Mouse (Mus musculus) embryonic facial prominence, embryonic 13.5 days (tissue): Measurements from ENCODE around the gene Polr3b. TPM values are rescaled to one million over a fixed set of nuclear protein-coding genes. Genes with fewer than 3 reads are reported as not detected.

ENCODE experiments used
- ATAC-seq: fragments of 200-750 bp; cut with Nextera tagmentation; 2 replicates; pipeline ENCODE4 v1.8.0; 2017; ENCODE audit warnings: low read depth; ENCODE audit not compliant: insufficient number of reproducible peaks, insufficient read depth, low FRiP score, low TSS enrichment
- H3K27ac ChIP-seq: fragments of 300-500 bp; sonication (generic); 2 replicates; pipeline ENCODE4 v1.5.1; 2015; ENCODE audit warnings: moderate library complexity, mild to moderate bottlenecking, inconsistent platforms
- H3K27me3 ChIP-seq: fragments of 300-500 bp; sonication (generic); 2 replicates; pipeline ENCODE4 v1.6.1; 2015; ENCODE audit warnings: mild to moderate bottlenecking, inconsistent platforms
- H3K36me3 ChIP-seq: fragments of 300-500 bp; sonication (generic); 2 replicates; pipeline ENCODE4 v1.6.1; 2015; ENCODE audit warnings: mild to moderate bottlenecking, inconsistent platforms
- H3K4me1 ChIP-seq: fragments of 300-500 bp; sonication (generic); 2 replicates; pipeline ENCODE4 v1.6.1; 2015; ENCODE audit warnings: inconsistent platforms
- H3K4me2 ChIP-seq: fragments of 300-500 bp; sonication (generic); 2 replicates; pipeline ENCODE4 v1.6.1; 2015; ENCODE audit warnings: moderate library complexity, mild to moderate bottlenecking, inconsistent platforms
- H3K4me3 ChIP-seq: fragments of 300-500 bp; sonication (generic); 2 replicates; pipeline ENCODE4 v1.5.1; 2015; ENCODE audit warnings: mild to moderate bottlenecking, inconsistent platforms
- H3K9ac ChIP-seq: fragments of 300-500 bp; sonication (generic); 2 replicates; pipeline ENCODE4 v1.6.1; 2015; ENCODE audit warnings: mild to moderate bottlenecking, inconsistent platforms
- H3K9me3 ChIP-seq: fragments of 300-500 bp; sonication (generic); 2 replicates; pipeline ENCODE4 v1.6.1; 2016; ENCODE audit warnings: inconsistent platforms
- WGBS: fragments of 180-500 bp; shearing (Covaris S2); methylation state at CpG from one replicate; pipeline ENCODE4 v1.1.7; 2015; ENCODE audit warnings: mixed read lengths; 5-methylcytosine and 5-hydroxymethylcytosine counted together
- polyA plus RNA-seq: library from polyadenylated mRNA; unstranded; fragments of >200 nt; fragmentation: Nextera tagmentation; extraction: Ambion mirVana; gene quantifications from 2 replicates; pipeline ENCODE4 v1.2.1, GENCODE M21; 2015

The Polr3b gene
- polyA plus RNA-seq, 1 experiment from 2014 or later = 14.5 TPM

- H3K27ac ChIP-seq = no peak overlapping the region
- H3K4me1 ChIP-seq = peaks cover 48% of the 10 kb centered on the region
- H3K9ac ChIP-seq = 0 out of 2 replicates have a peak overlapping the region, but pooled peaks have one; percentile 22
Observed at GRCm38 (mm10) chr10:84756435-84757095, 134.5 kb downstream of the Polr3b start.

GRCm38 (mm10) chr10:84757426-84758199, 135.5 kb downstream of the Polr3b start:
- Histone ChIP-seq H3K4me3 (0 out of 2 replicates have a peak overlapping the region, but pooled peaks have one; percentile 44), H3K4me1 (peaks cover 48% of the 10 kb centered on the region)

More at GRCm38 (mm10) chr10:84756435-84757095, 134.5 kb downstream of the Polr3b start:
- Histone ChIP-seq H3K27me3 (peaks cover 99% of the 10 kb centered on the region), H3K4me3 (peak overlapping the region; percentile 44), H3K9me3 (no peaks in the 10 kb centered on the region), H3K4me2 (peak overlapping the region; percentile 72), H3K36me3 (no peaks in the 10 kb centered on the region)
- under 1% methylated on average over 42 of the region's 42 CpGs for WGBS
- ATAC-seq = no peak

GRCm38 (mm10) chr10:84758200-84758468, 136.0 kb downstream of the Polr3b start:
- Histone ChIP-seq H3K27me3 (peaks cover 98% of the 10 kb centered on the region), H3K4me3 (no peak overlapping the region), H3K4me1 (peaks cover 48% of the 10 kb centered on the region), H3K4me2 (no peak overlapping the region), H3K36me3 (no peaks in the 10 kb centered on the region), H3K27ac (no peak overlapping the region), H3K9me3 (no peaks in the 10 kb centered on the region), H3K9ac (no peak overlapping the region)
- ATAC-seq = no peak
- WGBS = 2% methylated on average over 5 of the region's 5 CpGs

More at GRCm38 (mm10) chr10:84757426-84758199, 135.5 kb downstream of the Polr3b start:
- no peaks in the 10 kb centered on the region for H3K36me3 ChIP-seq
- peaks cover 98% of the 10 kb centered on the region for H3K27me3 ChIP-seq
- H3K9me3 ChIP-seq = no peaks in the 10 kb centered on the region
- ATAC-seq = no peak
- no peak overlapping the region for H3K4me2 ChIP-seq
- H3K9ac ChIP-seq = no peak overlapping the region
- no peak overlapping the region for H3K27ac ChIP-seq
- 4% methylated on average over 22 of the region's 22 CpGs for WGBS

GRCm38 (mm10) chr10:84758483-84759431, 136.7 kb downstream of the Polr3b start:
- Histone ChIP-seq H3K27me3 (peaks cover 99% of the 10 kb centered on the region), H3K4me3 (peak overlapping the region; percentile 23), H3K9ac (0 out of 2 replicates have a peak overlapping the region, but pooled peaks have one; percentile 36), H3K4me1 (peaks cover 48% of the 10 kb centered on the region), H3K27ac (no peak overlapping the region), H3K9me3 (no peaks in the 10 kb centered on the region), H3K4me2 (peak overlapping the region; percentile 44), H3K36me3 (no peaks in the 10 kb centered on the region)
- ATAC-seq = no peak
- WGBS = 2% methylated on average over 51 of the region's 51 CpGs

- ATAC-seq = no peak
- no peak overlapping the region; the same call in 1 of the 2 replicates for H3K9ac ChIP-seq
Observed at GRCm38 (mm10) chr10:84759511-84760117, 137.5 kb downstream of the Polr3b start.

GRCm38 (mm10) chr10:84760118-84761111, 138.3 kb downstream of the Polr3b start:
- H3K4me1 ChIP-seq = peaks cover 38% of the 10 kb centered on the region
- peaks cover 87% of the 10 kb centered on the region for H3K27me3 ChIP-seq
- WGBS = 5% methylated on average over 46 of the region's 46 CpGs
- no peak overlapping the region for H3K27ac ChIP-seq
- H3K9me3 ChIP-seq = no peaks in the 10 kb centered on the region
- H3K36me3 ChIP-seq = no peaks in the 10 kb centered on the region
- peak overlapping the region; percentile 39 for H3K4me3 ChIP-seq
- ATAC-seq = no peak
- H3K4me2 ChIP-seq = peak overlapping the region; percentile 70
- H3K9ac ChIP-seq = peak overlapping the region; percentile 52

More at GRCm38 (mm10) chr10:84759511-84760117, 137.5 kb downstream of the Polr3b start:
- 4% methylated on average over 16 of the region's 16 CpGs for WGBS
- H3K4me3 ChIP-seq = peak overlapping the region; percentile 39
- peaks cover 95% of the 10 kb centered on the region for H3K27me3 ChIP-seq
- peaks cover 46% of the 10 kb centered on the region for H3K4me1 ChIP-seq
- H3K4me2 ChIP-seq = peak overlapping the region; percentile 70
- no peaks in the 10 kb centered on the region for H3K36me3 ChIP-seq
- no peaks in the 10 kb centered on the region for H3K9me3 ChIP-seq
- no peak overlapping the region for H3K27ac ChIP-seq

GRCm38 (mm10) chr10:84768766-84769165, 146.7 kb downstream of the Polr3b start:
- 69% methylated on average over 10 of the region's 10 CpGs for WGBS
- no peaks in the 10 kb centered on the region for H3K36me3 ChIP-seq
- H3K4me1 ChIP-seq = no peaks in the 10 kb centered on the region
- H3K4me2 ChIP-seq = no peak overlapping the region
- H3K27ac ChIP-seq = no peak overlapping the region
- H3K9me3 ChIP-seq = no peaks in the 10 kb centered on the region
- H3K4me3 ChIP-seq = no peak overlapping the region
- H3K9ac ChIP-seq = no peak overlapping the region
- ATAC-seq = no peak
- H3K27me3 ChIP-seq = peaks cover 25% of the 10 kb centered on the region

- H3K27me3 ChIP-seq = peaks cover 7% of the 10 kb centered on the region; the same call in 1 of the 2 replicates
- no peak overlapping the region for H3K4me2 ChIP-seq
- no peak overlapping the region for H3K27ac ChIP-seq
- no peak for ATAC-seq
- H3K9me3 ChIP-seq = no peaks in the 10 kb centered on the region
- no peak overlapping the region for H3K9ac ChIP-seq
- no peaks in the 10 kb centered on the region for H3K4me1 ChIP-seq
- WGBS = 83% methylated on average over 4 of the region's 4 CpGs
- no peak overlapping the region for H3K4me3 ChIP-seq
- H3K36me3 ChIP-seq = no peaks in the 10 kb centered on the region
Observed at GRCm38 (mm10) chr10:84772380-84773130, 150.5 kb downstream of the Polr3b start.

GRCm38 (mm10) chr10:84773889-84774288, 151.8 kb downstream of the Polr3b start:
- Histone ChIP-seq H3K4me3 (no peak overlapping the region), H3K4me1 (no peaks in the 10 kb centered on the region), H3K9ac (no peak overlapping the region), H3K4me2 (no peak overlapping the region), H3K27me3 (no peaks in the 10 kb centered on the region), H3K9me3 (no peaks in the 10 kb centered on the region), H3K36me3 (no peaks in the 10 kb centered on the region), H3K27ac (no peak overlapping the region)
- no peak for ATAC-seq
- 84% methylated on average over 4 of the region's 4 CpGs for WGBS
